Mouse (Mus musculus) layer of hippocampus, adult 2 months (tissue): ENCODE data around the gene Cfap43. TPM values are rescaled to one million over a fixed set of nuclear protein-coding genes. Genes with fewer than 3 reads are reported as not detected.

Experiments used
- DNase-seq, 2 experiments: peaks; one replicate each; pipeline ENCODE4 v3.0.0; 2022; ENCODE audit warnings: low spot score in 2 of 2
- H3K27ac ChIP-seq: fragments of 200-600 bp; 2 replicates; pipeline ENCODE4 v1.8.1; 2022
- H3K4me3 ChIP-seq: fragments of 200-600 bp; 2 replicates; pipeline ENCODE4 v1.8.1; 2022; ENCODE audit warnings: mild to moderate bottlenecking
- CTCF ChIP-seq: fragments of 200-600 bp; conservative IDR thresholded peaks from 2 replicates; pipeline ENCODE4 v1.8.1; 2022; ENCODE audit warnings: antibody characterized with exemption, mild to moderate bottlenecking, moderate library complexity
- total RNA-seq, 2 experiments: library from RNA; stranded (reverse); gene quantifications; 2 replicates each; pipeline ENCODE4 v1.2.3; 2021

Gene Cfap43
- total RNA-seq, 2 experiments from 2014 or later, result 0.37 to 0.95 TPM

DNA sequence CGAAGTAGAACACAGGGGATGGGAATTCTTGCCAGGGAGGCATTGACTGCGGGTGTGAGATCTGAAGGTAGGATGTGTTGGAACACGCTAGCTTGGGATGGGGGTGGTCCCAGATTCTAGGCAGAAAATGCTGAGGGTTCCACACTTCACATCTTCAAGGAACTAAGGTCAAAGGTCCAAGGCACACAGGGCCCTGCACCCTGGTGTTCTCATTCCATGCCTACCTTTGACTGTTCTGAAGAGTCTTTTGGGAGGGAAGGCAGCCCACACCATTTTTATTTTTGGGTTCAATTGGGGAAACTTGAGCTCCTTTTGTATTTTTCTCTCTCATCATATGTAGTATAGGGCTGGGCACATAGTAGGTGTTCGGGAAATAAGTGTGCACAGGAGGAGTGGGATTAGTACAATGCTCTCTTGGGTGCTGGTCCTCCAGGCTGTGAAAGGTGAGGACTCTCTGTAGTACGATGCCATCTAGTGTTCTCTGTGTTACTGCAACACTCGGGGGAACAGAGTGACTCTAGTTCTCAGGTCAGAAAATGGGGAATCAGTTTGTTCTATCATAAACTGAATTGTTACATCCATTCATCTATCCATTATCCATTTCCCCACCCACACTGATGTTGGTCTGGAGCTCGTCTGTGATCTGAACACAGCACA, 13.0 kb upstream of the Cfap43 start:
- Histone ChIP-seq H3K4me3 (no peak overlapping the region), H3K27ac (no peak overlapping the region)
- TF ChIP-seq CTCF, result peak; percentile 90
- DNase-seq, result no peak

DNA sequence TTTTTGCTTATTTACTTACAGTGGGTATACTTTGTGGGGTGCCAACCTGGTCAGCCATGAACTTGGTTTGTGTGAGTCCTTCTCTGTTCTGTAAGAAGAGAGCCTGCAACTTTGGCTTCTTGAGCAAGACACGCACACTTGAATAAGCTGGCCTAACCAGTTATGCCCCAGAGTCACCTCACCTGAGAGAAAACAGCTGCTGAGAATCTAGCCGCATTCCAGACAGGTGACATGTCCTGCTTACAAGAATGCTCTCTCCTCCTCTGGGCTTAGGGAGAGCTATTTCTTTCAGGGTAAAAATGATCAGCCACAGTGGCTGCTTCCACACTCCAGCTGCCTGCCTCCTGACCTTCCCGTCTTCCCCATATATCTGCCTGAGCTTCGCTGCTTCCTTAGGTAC, 10.0 kb upstream of the Cfap43 start:
- no peak overlapping the region for H3K27ac ChIP-seq

DNA sequence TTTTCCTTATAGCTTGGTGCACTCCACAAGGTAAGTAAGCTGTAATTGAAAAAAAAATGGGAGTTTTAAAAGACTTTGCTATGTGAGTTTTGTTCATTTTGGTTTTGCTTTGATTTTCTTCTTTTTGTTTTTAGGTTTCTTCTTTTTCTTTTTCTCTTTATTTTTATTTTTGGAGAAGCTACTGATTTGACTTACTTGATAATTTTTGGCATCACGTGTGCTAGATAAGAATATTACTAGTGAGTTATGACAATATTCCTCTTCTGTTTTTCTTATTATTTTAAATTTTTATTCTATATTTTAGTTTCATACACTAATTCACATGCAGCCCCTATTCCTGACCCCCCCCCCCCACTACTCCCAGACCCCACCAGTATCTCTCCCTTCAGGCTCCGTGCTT, 7.9 kb upstream of the Cfap43 start:
- DNase-seq, result no peak
- Histone ChIP-seq H3K4me3 (no peak overlapping the region), H3K27ac (no peak overlapping the region)
- no peak for TF ChIP-seq CTCF

More for the DNA sequence above, 10.0 kb upstream of the Cfap43 start:
- TF ChIP-seq CTCF, result no peak
- no peak overlapping the region for H3K4me3 ChIP-seq
- no peak for DNase-seq

DNA sequence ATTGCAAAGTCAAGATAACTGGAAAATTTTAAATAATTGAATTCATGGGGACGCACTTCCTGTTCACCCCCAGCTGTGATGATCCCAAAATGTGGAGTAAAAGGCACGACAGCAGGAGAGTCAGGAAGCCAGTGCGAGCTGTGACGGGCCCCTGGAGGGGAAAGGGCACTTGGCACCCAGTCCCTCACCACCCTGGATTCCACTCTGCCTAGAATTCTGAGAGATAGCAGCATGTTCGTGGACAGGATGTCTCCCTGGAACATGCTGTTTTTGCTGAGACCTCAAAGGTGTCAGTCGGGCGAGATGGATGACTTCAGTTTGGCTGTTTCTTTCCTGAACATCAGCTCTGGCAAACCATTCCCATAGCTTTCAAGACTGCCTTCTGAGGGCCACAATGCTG, 6.7 kb upstream of the Cfap43 start:
- no peak overlapping the region for H3K4me3 ChIP-seq
- H3K27ac ChIP-seq, result no peak overlapping the region
- TF ChIP-seq CTCF, result no peak
- DNase-seq, result no peak

DNA sequence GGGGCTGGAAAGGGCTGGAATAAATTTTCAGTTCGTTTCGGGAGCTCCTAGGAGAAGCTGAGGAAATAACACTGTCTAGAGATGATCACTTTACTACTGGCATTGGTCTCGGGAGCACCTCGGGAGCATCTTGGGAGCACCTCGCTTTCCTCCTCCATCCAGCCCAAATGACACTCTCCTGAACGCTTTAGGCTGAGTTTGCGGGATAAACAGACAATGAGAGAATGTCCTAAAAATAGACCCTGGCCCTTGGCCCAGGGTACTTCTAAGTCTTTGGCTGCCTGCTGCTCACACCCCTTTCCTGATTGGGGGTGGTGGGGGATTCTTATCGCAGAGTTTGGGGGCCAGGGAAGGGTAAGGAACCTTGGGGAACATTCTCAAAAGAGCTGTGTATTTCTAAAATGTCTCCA, 884 bp upstream of the Cfap43 start:
- no peak for DNase-seq
- peak overlapping the region; percentile 82 for H3K4me3 ChIP-seq

DNA sequence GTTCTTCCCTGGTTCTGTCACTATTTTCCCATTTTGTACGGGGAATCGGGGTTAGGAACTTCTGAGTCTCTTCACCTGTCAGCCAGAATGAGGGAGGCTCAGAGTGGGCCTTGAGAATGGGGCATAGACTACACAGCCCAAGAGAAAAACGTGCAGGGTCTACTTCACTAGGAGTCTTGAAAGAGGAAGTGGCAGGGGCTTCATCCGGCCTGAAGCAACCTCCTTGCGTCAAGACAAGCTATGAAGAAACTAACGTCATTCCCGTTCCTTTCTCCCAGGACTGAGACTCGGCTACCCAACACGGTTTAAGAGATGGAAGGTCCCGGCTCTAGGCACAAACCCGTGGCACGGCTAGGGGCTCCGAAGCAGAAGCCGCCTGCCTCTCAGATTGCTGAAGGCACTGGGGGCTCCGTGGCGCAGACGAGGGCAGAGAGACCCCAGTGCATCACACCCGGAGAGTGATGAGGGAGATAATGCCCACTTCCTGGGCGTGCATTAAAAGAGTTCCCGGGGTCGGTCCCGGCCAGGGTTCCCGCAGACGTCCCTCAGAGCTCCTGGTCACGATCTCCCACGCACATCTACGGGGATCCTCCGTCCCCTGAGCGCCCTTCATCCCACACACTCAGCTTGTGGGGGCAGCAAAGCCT, 509 bp downstream of the Cfap43 start:
- DNase-seq, result no peak
- TF ChIP-seq CTCF, result no peak
- Histone ChIP-seq H3K4me3 (peak overlapping the region; percentile 82), H3K27ac (peak overlapping the region; percentile 44; the same call in 1 of the 2 replicates)

More for the DNA sequence above, 884 bp upstream of the Cfap43 start:
- H3K27ac ChIP-seq, result peak overlapping the region; percentile 61
- no peak for TF ChIP-seq CTCF

DNA sequence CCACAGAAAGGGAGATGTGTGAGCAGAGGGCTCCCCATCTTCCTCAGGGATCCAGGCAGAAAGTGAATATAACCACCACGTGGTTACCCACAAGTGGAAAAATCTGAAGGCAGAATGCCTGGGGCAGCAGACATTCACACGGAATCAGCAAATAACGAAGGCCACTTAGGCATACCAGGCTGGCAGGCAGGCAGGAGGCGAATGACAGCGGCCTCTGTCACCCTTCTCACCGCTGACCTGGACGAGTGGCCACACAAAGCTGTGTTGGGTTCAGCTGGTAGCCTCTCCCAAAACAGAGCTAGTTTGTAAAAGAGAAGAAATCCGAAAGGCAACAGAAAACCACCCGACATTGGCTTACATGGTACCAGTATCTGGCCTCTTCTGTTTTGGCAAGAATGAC, 1.1 kb downstream of the Cfap43 start:
- no peak for TF ChIP-seq CTCF
- H3K27ac ChIP-seq, result no peak overlapping the region
- DNase-seq, result no peak
- H3K4me3 ChIP-seq, result peak overlapping the region; percentile 82; the same call in 1 of the 2 replicates

DNA sequence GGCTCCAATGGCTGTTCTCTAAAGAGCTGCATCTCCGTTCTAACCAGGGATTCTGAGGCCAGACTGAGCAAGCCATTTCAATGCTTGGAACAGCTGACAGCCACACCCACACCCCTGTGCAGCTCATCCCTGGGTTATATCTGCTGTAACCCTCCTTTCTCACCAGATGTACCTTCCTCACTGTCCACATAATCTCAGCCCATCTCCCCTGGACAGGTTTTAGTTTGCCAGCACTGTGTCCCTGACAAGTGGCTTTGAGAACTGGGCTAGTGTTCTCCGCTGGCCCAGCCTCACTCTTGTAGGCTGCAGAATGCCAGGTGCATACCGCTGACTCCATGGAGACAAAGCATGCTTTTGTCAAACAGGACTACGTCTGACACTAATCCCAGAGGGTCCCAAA, 1.7 kb downstream of the Cfap43 start:
- Histone ChIP-seq H3K27ac (no peak overlapping the region), H3K4me3 (no peak overlapping the region; the same call in 1 of the 2 replicates)
- no peak for DNase-seq
- no peak for TF ChIP-seq CTCF

DNA sequence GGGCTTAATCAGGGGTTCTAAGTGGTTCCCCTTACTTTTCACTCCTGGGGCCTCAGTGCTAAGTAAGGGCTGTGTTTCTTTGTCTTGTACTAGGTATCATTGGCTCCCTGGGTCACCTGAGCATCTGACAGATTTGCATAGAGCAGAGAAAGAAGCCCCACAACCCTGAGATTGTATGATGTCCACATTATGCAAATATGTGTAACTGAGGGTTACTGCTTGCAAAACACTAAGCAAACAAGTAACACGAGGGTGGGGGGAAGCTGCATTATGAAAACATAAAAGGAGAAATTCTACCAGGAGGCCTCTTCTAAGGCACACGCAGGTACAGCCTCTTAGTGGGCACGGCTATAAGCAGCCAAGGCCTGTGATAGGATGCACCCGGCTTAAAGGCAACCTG, 3.8 kb downstream of the Cfap43 start:
- DNase-seq, result no peak
- Histone ChIP-seq H3K27ac (no peak overlapping the region), H3K4me3 (no peak overlapping the region)
- TF ChIP-seq CTCF, result no peak

DNA sequence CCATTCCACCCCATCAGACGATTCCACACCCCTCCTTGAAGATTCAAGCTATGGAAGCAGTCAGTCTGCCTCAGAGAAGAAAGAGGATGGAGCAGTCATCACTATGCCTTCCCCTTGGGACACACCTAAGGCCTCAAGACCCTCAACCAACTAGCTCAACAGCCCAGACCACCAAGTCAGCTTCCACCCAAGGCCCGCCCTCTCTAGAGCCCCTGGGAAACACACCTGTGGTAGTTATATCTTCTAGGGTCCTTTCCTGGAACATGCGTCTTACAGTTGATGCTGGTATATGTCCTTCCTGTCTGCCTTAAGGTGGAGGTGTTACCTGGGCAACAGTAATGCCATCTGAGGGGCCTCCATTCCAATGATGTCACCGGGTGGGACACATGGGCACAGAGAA, 4.9 kb downstream of the Cfap43 start:
- Histone ChIP-seq H3K27ac (no peak overlapping the region), H3K4me3 (no peak overlapping the region)
- TF ChIP-seq CTCF, result no peak
- DNase-seq, result no peak

DNA sequence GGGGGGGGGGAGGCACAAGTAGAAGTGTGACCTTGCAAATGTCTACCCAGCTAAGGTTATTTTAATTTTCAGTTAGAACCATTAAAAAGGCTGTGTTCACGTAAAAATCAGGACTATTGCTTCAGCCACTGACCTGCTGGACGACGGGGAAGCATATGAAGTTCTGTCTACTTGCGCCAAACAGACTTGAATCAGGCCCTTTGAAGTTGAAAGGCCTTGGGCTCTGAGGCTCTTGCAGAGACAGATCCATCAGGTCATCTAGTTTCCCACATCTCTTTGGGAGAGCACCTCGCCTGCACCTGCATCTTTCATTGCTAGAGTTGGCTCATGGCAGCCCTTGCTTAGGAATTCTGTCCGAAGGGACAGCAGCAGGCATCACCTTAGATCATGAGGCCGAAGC, 5.7 kb downstream of the Cfap43 start:
- TF ChIP-seq CTCF, result no peak
- Histone ChIP-seq H3K27ac (no peak overlapping the region), H3K4me3 (no peak overlapping the region)
- no peak for DNase-seq

DNA sequence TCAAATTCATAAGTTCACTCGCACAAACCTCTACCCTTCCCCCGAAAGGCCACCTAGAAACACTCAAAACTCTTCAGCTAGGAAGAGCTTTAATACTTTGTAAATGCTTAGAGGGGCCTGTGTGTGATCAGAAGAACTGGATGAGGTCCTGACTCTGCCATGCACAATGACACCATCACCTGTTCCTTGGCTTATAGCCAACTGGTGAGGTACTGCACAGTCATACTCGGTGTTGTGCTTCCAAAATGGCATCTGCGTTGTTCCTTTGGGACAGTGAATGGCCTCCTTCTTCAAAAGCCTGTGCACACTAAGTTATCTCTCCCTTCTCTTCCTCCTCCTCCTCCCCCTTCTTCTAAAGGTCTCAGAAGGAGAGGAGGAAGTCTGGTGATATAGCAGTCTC, 8.3 kb downstream of the Cfap43 start:
- no peak for TF ChIP-seq CTCF
- H3K27ac ChIP-seq, result no peak overlapping the region
- no peak overlapping the region for H3K4me3 ChIP-seq
- no peak for DNase-seq

DNA sequence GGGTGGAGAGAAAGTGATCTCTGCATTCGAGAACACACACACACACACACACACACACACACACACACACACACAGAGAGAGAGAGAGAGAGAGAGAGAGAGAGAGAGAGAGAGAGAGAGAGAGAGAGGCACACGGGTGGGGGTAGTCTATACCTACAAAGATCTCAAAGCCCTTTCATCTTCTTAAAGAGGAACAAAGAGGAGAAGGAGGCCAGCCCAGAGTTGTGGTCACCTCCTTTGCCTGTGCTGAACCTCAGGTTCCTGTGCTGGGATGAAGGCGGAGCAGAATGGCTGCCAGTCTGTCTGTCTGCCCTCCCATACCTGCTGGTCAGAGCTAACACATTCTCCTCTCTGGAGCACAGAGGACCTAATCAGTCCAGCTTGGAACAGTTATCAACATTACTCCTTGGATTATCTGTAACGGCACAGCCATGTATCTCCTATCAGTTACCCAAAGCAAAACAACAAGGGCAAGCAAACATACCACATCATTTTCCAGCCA, 8.9 kb downstream of the Cfap43 start:
- H3K27ac ChIP-seq, result no peak overlapping the region
- H3K4me3 ChIP-seq, result no peak overlapping the region
- DNase-seq, result no peak
- no peak for TF ChIP-seq CTCF

DNA sequence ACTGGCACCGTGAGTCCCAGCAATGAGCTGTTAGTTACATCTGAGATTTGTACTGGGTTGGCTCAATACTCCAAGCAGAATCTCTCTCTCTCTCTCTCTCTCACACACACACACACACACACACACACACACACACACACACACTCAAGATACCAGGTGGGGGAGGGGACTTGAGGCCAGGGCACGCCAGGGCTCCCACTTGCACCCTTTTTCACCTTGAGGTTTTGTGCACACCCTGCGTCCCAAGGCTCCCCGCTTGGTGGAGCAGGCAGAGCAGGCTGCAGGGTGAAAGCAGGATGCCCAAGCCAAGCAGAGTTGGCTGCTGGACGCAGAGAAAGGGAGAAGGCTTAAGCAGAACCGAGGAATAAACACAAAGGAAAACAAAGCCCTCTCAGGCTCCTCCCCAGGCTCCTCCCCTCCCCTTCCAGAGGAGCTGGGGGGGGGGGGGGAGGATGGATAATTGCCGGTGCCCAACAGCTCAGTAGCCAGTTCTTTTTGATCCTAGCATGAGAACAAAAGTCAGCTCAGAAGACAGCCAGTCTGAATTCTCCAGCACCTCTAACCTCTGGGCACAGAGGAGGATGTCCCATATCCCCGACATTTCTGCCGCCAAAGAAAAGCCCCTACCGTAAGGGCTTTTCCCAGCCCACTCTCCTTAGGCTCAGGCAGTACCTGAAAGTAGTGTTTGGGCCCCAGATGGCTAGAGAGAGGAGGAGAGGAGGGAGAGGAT, 9.5 kb downstream of the Cfap43 start:
- Histone ChIP-seq H3K4me3 (no peak overlapping the region), H3K27ac (no peak overlapping the region)
- TF ChIP-seq CTCF, result no peak
- DNase-seq, result no peak
